Mouse (Mus musculus): ENCODE data around the gene Hpf1.

Gene Hpf1

GRCm38 (mm10) chr8:60889843-60890519 is at the start of gene Hpf1:
Gene Hpf1 (plus strand): TSS chr8:60890418.
- peak; percentile 99 for ATAC-seq (ENCODE audit: insufficient number of reproducible peaks, low FRiP score, low TSS enrichment)

- ATAC-seq (ENCODE audit: insufficient number of reproducible peaks, low FRiP score, low TSS enrichment), result no peak
These were observed 47.8 kb upstream of the Hpf1 start for GRCm38 (mm10) chr8:60842388-60842787.

GRCm38 (mm10) chr8:60857559-60857958 is 32.7 kb upstream of the Hpf1 start:
- no peak for ATAC-seq (ENCODE audit: insufficient number of reproducible peaks, low FRiP score, low TSS enrichment)

- ATAC-seq (ENCODE audit: insufficient number of reproducible peaks, low FRiP score, low TSS enrichment), result no peak
These were observed 32.1 kb upstream of the Hpf1 start for GRCm38 (mm10) chr8:60858091-60858490.

- ATAC-seq (ENCODE audit: insufficient number of reproducible peaks, low FRiP score, low TSS enrichment), result no peak
These were observed 31.2 kb upstream of the Hpf1 start for GRCm38 (mm10) chr8:60858911-60859476.

- no peak for ATAC-seq (ENCODE audit: insufficient number of reproducible peaks, low FRiP score, low TSS enrichment)
These were observed 30.6 kb upstream of the Hpf1 start for GRCm38 (mm10) chr8:60859605-60860004.

GRCm38 (mm10) chr8:60860749-60861148 is 29.5 kb upstream of the Hpf1 start:
- ATAC-seq (ENCODE audit: insufficient number of reproducible peaks, low FRiP score, low TSS enrichment), result no peak

- no peak for ATAC-seq (ENCODE audit: insufficient number of reproducible peaks, low FRiP score, low TSS enrichment)
These were observed 28.4 kb upstream of the Hpf1 start for GRCm38 (mm10) chr8:60861783-60862182.

- no peak for ATAC-seq (ENCODE audit: insufficient number of reproducible peaks, low FRiP score, low TSS enrichment)
These were observed 25.3 kb upstream of the Hpf1 start for GRCm38 (mm10) chr8:60864875-60865274.

- peak; percentile 71 for ATAC-seq (ENCODE audit: insufficient number of reproducible peaks, low FRiP score, low TSS enrichment)
These were observed 24.6 kb upstream of the Hpf1 start for GRCm38 (mm10) chr8:60865504-60866114.

GRCm38 (mm10) chr8:60867468-60868115 is 22.6 kb upstream of the Hpf1 start:
- no peak for ATAC-seq (ENCODE audit: insufficient number of reproducible peaks, low FRiP score, low TSS enrichment)

- no peak for ATAC-seq (ENCODE audit: insufficient number of reproducible peaks, low FRiP score, low TSS enrichment)
These were observed 21.8 kb upstream of the Hpf1 start for GRCm38 (mm10) chr8:60868236-60868965.

GRCm38 (mm10) chr8:60869761-60870160 is 20.5 kb upstream of the Hpf1 start:
- ATAC-seq (ENCODE audit: insufficient number of reproducible peaks, low FRiP score, low TSS enrichment), result no peak

- ATAC-seq (ENCODE audit: insufficient number of reproducible peaks, low FRiP score, low TSS enrichment), result no peak
These were observed 19.7 kb upstream of the Hpf1 start for GRCm38 (mm10) chr8:60870231-60871193.

GRCm38 (mm10) chr8:60878617-60879016 is 11.6 kb upstream of the Hpf1 start:
- no peak for ATAC-seq (ENCODE audit: insufficient number of reproducible peaks, low FRiP score, low TSS enrichment)

- ATAC-seq (ENCODE audit: insufficient number of reproducible peaks, low FRiP score, low TSS enrichment), result no peak
These were observed 6.6 kb upstream of the Hpf1 start for GRCm38 (mm10) chr8:60883419-60884137.

GRCm38 (mm10) chr8:60886736-60887135 is 3.5 kb upstream of the Hpf1 start:
- ATAC-seq (ENCODE audit: insufficient number of reproducible peaks, low FRiP score, low TSS enrichment), result no peak

GRCm38 (mm10) chr8:60889131-60889842 is 931 bp upstream of the Hpf1 start:
- no peak for ATAC-seq (ENCODE audit: insufficient number of reproducible peaks, low FRiP score, low TSS enrichment)
